Mouse (Mus musculus): ENCODE data around the gene Tldc2.

Tldc2 gene

DNA sequence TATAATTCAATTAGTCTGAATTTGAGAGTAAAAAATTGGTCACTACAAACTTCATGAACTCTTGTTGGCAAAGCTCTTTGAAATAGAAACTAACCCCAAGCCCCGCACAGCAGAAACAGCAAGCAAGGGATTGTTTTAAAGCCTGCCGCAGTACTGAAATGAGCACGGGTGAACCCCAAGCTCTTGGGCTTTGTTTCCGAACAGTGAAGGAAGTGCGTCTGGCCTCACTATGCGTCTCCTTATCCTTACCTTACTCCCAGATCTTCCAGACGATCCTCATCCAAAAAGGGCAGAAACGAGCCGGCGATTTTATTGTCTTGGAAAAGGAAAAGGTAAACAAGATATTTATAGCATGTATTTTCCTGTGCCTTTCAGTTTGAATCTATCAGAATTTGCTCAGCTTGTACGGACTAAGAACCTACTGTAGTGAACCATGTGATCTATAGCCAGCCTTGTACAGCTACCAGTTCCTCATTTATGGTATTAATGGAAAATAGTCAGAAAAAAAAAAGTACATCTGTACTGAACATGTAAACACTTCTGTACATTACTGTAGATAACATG lies 42.8 kb downstream of the Tldc2 start:
- no peak for DNase-seq

DNA sequence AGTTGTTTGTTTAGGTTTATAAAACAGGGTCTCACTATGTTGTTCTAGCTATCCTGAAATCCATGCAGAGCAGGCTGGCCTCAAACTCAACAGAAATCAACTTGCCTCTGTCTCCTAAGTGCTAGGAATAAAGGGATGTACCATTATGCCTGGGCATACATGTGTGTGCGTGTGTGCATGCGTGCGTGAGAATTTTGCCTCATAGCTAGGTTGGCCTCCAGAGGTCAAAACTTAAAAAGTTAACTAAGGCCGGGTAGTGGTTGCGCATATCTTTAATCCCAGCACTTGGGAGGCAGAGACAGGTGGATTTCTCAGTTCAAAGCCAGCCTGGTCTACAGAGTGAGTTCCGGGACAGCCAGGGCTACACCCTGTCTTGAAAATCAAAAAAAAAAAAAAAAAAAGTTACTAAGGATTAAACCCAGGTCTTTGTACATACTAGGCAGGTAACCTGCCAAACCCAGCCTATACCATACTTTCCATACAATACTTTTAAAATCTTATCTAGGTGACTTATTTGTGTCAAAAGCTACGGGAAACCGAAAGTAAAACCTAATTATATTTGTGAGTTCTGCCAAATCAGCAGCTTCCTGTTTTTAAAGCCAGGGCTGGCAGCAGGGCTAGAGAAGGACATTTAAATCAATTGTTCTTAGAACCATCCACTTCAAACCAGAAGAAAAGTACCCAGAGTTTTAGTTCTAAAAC lies 44.1 kb downstream of the Tldc2 start:
- DNase-seq, result peak; percentile 93

DNA sequence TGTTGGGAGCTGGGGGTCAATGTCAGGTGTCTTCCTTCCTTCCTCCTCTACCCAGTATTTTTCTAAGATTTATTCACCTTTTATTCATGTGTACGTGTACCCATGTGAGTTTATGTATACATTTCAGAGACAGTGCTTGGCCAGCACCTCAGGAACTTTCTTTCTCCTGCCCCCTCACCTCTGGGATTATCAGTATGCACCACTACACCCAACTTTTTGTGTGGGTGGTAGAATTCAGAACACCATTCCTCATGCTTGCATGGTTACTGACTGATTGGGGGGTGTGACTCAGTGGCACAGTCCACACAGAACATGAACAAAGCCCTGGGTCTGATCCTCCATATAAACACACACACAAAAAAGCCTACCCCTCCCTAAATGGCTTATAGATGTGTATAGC lies 45.2 kb downstream of the Tldc2 start:
- peak; percentile 80 for DNase-seq

DNA sequence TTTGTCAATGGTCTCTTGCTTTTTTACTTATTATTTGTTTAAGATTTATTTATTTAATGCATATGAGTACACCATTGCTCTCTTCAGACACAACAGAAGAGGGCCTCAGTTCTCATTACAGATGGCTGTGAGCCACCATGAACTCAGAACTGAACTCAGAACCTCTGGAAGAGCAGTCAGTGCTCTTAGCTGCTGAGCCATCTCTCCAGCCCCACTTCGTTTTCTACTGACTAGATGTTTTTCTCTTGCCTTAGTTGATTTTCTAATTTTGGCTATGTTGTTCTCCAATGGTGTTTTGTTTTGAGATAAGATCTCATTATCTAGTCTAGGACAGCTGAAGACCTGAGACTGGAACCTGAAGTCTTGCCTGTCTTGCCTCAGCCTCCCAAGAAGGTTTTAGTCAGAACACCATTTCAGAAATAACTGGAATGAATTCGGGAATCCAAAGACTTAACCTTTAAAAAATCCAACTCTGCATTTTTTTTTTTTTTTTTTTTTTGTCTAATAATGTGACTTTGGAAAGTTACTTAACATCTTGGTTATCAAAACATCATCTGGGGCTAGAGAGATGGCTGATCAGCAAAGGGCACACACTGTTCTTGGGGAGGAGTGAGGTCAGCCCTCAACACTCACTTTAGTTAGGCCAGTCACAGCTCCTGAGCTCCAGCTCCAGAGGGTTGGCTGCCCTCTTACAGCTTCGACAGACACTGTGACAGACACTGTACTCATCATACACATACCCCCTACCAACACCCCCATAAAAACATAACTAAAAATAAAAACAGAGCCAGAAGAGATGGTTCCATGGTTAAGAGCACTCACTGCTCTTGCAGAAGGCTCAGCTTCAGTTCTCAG lies 46.1 kb downstream of the Tldc2 start:
- DNase-seq, result peak; percentile 86

DNA sequence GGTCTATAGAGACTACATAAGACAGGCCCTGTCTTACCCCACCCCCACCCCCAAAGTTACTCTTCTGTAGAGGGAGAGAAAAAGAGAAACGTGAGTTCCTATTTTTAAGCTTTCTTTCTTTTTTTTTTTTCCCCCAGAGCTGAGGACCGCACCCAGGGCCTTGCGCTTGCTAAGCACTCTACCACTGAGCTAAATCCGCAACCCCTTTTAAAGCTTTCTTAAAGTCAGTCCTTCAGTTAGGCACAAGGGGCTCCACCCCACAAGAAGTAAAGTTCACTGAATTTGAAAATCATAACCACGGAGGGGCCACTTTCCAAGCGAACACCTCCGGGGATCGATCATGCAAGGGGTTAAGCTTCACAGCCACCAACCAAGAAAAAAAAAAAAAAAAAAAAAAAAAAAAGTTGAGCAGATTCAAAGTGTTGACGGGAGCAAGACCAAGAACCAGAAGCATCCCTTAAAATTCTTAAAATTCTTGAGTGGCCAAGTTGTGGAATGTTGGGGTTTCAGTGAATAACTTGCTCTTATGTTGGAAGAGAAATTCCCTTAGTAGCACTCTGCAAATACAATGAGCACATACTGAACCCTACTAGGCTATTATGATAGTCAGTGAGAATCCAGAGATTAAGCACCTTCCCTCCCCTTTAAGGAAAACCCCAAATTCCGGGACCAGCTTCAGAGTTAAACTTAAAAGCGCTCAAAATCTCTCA lies 47.1 kb downstream of the Tldc2 start:
- DNase-seq, result peak; percentile 76

DNA sequence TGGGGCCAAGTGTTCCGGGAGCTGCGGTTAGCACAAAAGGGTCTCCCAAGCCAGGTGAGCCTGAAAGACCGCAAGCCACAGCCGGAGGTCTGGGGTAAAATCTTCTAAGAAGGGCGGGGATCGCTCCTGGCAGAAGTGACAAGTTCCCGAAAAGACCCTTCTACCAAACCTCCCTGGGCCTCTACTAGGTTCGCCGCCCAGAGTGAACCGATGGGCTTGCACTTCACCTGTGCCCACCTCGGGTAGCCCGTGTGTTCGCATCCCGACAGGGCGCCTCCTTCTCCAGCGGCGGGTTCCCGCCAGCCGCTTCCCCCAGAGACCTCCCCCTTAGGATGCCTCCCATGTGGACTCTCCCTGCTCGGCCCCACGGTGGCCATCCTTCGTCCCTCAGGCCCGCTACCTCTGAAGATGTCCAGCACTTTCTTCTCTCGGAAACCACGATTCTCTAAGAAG lies 47.6 kb downstream of the Tldc2 start:
- peak; percentile 96 for DNase-seq

DNA sequence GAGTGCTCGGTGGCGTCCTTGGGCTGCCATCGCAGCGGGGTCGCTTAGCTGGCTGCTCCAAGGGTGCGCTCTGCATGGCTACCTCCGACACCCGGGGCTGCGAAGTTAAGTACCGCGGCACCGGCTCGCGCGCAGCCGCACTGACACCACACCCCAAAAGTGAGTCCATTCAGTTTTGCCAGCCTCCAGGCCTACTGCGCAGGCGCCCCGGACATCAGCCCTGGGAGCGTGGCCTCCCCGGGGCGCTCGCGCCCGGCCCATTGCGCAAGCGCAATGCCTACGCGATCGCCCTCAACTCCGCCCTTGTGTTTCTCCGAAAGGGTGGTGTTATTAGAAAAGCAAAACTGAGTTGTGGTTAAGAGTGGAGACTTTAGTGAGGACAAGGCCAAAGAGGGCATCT lies 48.2 kb downstream of the Tldc2 start, which contains the start of gene Samhd1:
TSS of gene Samhd1 (minus strand) at position 252 of the 400 bp plus-strand sequence.
- DNase-seq, result peak; percentile 100

DNA sequence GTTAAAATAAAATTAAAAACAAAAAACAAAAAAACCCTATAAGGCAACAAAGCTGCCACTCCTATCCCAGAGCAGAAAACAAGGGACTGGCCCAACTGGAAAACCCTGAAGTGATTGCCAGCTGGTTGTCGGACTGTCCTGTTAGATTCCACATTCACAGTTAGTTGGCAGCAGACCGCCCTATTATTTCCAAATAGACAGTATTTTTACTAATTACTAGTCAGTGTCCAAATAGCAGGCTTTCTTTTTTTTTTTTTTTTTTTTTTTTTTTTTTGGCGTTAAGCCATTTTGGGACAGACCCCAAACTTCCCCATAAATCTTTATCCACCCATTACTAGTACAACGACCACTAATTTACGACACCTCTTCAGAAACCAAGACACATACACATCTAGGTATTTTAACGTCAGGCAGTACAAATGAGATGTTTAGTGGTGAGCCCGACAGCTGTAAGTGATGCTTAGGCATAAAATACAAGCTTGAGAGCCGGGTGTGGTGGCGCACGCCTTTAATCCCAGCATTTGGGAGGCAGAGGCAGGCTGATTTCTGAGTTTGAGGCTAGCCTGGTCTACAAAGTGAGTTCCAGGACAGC lies 48.8 kb downstream of the Tldc2 start:
- peak; percentile 85 for DNase-seq

DNA sequence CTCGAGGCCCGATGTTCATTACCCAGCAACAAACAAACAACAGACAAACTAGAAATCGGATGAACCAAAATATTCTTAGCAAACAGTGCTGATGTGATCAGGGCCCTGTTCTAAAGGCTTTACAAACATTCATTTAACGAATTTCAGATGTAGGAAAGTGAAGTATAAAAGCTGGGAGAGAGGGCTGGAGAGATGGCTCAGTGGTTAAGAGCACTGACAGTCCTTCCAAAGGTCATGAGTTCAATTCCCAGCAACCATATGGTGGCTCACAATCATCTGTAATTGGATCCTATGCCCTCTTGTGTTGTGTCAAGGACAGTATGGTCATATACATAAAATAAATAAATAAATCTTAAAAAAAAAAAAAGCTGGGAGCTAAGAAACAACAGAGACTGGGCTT lies 49.3 kb downstream of the Tldc2 start:
- no peak for DNase-seq

DNA sequence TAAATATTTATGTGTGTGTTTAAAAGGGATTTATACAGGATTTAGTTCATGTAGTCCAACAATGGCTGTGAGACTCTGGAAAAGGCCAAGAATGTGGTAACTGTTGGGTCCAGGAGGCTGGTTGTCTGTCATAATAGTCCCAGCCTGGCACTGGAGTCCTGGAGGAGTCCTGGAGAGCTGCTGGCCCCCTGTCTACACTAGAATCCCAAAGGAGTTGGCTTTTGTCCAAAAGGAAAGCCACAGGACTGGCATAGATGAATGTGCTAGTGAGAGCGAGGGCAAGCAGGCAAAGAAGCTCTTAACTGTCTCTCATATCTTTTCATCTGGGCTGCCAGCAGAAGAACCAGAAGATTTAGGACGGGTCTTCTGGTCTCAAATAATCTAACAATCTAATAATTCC lies 49.8 kb downstream of the Tldc2 start:
- DNase-seq, result peak; percentile 82

DNA sequence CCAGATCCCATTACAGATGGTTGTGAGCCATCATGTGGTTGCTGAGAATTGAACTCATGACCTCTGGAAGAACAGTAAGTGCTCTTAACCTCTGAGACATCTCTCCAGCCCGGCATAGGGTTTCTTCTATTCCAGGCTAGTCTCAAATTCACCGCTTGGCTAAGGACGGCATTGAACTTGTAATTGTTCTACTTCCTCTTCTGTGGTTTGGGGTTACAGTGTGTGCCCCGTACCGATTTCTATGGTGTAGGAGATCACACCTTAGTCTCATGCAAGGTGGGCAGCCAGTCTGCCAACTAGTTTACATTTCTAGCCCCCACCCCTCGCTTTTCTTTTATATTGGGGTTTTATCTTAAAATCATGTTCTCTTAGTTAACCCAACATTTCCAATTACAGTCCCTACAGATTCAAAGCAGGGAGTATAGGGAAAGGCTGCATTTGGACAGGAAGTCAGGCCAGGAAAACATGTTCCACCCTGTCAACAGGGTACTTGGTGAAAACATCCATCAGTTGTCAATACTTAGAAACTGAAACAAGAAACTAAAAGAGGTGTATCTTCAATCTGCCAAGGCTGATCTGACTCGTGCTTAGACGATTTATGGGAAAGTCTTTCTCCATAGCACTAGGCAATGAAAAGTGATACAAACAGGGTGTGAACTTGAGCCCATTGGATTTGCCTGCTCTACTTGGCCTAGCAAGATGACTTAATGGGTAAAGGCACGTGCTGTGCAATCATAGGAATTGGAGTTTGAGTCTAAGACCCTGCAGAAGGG lies 51.3 kb downstream of the Tldc2 start:
- DNase-seq, result peak; percentile 87

DNA sequence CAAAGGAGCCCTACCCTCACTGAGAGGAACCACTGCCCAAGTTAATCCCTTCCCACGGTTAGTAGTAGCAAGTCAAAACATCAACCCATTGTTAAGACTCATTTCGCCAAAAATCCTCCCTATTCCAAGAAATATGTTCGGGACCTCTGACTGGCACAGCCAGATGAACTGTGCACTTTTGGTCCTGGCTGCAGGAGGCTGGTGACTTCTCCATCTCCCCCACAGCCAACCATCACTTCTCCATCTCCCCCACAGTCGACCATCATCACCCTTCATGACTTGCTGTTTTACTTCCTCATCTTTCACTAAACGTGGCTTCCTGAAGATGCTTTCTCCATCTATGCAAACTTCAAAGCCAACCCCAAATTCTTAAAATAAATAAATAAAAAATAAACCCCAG lies 52.0 kb downstream of the Tldc2 start:
- peak; percentile 86 for DNase-seq

DNA sequence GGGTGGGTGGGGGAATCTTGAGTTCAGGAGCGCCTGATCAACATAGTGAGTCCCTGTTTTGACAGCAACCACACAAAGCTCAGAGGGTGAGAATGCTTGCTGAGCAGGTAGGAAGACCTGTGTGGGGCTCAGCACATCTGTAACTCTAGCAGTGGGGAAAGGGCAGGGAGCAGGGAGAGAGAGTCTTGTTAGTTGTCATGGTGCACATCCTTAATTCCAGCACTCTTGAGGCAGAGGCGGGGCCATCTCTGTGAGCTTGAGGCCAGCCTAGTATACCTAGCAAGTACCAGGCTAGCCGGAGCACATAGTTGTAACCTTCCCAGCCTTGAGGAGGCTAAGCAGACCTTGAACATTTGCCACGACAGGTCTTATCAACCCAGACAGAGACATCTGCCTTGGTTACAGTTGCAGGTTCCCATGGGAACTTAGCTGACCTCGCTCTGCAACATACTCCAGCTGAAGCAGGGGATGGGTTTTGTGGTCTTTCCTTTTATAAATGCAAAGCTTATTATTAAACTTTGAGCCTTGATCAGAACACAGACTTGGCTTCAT lies 52.5 kb downstream of the Tldc2 start:
- peak; percentile 81 for DNase-seq

DNA sequence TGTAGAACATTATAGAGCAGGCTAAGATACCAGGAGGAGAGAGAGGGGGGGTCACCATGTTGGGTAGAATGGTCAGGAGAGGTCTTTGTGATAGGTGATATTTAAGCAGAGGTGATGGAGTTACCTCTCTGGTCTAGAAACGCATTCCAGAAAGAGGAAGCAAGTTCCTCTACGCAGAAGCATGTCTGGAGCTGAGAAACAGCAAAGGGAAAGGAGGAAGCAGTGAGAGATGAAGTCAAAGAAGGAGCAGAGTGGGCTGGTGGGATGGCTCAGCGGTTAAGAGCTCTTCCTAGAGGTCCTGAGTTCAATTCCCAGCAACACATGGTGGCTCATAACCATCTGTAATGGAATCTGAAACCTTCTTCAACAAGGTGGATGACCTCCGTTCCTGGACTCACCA lies 55.1 kb downstream of the Tldc2 start:
- no peak for DNase-seq

DNA sequence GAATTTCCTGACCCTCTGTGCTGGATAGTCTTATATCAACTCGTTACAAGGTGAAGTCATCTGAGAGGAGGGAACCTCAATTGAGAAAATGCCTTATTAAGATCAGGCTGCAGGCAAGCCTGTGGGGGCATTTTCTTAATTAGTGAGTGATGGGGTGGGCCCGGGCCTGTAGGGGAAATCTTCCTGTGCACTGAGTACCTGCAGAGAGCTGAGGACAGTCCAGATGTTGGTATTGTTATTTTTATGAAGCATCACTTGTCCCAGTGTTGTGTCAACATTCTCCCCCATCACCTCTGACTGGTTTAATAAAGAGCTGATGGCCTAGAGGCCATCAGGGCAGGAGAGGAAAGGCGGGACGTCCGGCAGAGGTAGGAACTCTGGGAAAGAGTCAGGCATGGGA lies 57.3 kb downstream of the Tldc2 start:
- peak; percentile 75 for DNase-seq

DNA sequence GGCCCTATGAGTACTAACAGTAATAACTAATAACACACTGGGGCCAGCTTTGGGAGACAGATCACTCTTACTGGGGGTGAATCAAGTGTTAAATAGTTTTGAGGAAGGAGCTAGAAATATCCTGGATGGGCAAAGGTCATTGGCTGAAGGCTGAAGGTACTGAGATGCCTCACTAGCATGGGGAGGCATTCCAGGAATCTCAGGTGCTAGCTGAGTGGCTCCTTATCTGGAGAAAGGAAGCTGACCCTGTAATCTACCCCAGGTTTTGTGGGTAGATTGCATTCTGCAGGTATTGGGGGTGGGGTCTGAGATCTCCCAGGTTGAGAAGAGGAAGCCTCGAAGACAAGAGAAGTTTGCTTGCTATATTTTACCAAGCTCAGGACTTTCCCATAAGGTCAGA lies 58.3 kb downstream of the Tldc2 start:
- DNase-seq, result no peak
